Mouse (Mus musculus): ENCODE data around the gene Vmn2r82.
"Not testable (repeated sequence)": the region's sequence is repeated elsewhere in the genome, so short reads cannot be mapped to it uniquely, and the experiment has no call there.

Gene Vmn2r82

DNA sequence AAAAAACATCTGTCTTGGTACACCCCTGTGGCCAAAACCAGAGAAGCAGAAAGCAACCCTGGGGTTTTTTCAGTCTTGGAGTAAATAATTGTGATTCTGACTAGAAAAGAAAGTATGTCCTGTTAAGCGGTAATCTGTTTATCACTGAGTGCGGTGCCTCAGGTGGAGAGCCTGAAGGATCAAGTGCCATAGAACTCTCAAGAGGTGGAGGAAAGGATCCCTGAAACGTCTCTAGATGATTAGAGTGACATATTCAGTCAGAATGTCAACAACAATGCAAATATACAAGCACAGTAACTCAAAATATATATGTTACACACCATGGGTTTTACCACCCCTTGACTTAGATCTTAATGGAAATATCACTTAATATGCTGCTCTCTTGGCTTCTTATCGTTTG is at the start of gene Vmn2r82:
Vmn2r82 (plus strand) TSS at position 301 of the 400 bp plus-strand sequence.
- not testable (repeated sequence) for DNase-seq

DNA sequence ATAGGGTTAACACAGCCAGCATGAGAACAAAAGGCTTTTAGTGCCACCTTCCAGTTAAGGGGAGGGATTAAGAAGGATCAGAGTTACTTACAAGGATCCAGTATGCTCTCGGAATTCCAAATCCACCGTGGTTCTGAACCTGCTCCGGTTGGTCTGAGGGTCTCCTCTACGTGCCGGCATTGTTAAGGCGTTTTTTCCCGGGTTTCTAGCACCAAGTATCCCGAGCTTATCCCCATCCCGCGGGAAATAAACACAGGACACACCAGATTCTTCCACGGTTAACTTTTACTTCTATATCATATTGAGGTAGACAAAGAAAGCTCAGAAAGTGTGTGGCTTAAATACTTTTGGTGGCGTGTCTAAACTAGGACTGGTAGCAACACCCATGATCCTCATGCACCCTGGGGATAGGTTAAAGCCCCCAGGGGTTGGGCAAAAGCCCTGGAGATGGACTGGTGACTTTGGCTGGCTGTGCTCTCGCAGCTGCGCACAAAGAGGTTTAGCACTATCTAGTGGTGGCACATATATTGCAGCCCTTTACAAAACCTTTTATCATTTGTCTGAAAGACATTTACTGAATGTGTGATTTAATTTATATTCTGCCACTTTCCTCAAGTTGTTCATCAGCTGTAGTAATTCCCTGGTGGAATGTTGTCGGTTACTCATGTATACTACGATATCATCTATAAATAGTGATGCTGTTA is 34.1 kb upstream of the Vmn2r82 start:
- not testable (repeated sequence) for DNase-seq

DNA sequence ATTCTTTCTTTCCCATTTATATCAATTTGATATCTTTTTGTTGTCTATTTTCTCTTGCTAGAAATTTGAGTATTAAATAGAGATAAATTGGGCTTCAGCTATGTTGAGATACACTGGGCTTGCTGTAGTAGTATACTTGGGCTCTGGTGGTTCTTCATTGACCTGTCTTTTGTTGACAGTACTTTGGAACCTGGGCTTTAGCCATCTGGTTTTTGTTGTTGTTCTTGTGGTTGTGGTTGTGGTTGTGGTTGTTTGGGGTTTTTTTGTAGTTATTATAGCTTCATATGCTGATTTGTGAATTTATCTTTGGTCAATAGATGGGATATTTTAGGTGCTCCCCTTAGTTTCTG is 33.6 kb upstream of the Vmn2r82 start:
- no peak for DNase-seq

DNA sequence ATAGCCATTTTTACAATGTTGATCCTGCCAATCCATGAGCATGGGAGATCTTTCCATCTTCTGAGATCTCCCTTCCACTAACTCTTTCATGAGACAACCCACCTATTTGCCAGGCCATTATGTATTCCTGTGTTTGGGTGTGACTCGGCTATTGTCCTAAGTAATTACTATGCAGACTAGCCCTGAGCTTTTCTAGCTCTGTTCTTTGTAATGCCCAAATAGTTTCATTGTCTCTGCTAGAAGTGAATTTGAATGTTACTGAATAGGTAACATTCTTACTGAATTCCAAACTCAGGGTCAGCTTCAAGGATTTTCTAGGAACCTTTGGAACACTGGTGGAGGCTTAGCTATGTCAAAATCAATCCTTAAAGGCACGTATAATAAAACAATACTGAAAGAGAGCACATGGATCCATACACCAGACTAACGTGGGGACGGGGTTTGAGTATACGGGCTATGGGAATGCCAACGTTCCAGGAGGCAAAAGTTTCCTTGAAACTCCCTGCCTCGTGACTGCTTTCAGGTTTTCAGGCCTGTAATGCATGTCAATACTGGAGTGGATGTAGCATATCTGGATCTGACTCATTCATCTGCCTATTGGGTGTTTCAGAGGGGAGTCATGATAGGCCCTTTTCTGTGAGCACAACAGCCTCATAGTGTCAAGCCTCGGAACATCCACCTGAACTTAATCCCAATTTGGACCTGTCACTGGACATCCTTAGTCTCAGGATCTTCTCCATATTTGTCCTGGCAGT is 43.8 kb downstream of the Vmn2r82 start:
- DNase-seq, result not testable (repeated sequence)

DNA sequence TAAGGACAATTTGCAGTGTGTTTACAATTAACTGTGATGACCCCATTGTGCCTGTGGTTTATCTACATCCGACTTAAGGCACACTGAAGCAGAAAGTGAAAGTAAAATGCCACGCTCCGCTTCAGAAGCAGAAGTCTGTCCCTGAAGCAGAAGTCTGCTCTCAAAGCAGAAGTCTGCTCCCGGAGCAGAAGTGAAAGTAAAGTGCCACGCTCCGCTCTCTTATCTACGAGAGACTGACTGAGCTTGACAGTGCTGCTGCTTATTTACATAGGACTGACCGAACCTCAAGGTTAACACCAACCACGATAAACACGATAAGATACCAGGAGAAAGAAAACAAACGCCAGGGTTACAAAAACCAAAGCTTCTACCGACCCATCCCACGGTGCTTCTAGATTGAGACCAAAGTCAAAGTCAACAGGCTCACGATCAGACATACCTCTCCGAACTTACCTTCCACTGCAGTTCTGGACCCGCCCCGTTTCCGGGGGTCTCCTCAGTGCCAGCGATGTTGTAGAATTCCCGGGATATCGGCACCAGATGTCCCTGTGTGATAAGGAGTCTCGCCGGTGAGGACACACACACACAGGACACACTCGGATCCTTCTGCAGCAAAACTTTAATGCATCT is 60.9 kb downstream of the Vmn2r82 start:
- DNase-seq, result peak; percentile 4

DNA sequence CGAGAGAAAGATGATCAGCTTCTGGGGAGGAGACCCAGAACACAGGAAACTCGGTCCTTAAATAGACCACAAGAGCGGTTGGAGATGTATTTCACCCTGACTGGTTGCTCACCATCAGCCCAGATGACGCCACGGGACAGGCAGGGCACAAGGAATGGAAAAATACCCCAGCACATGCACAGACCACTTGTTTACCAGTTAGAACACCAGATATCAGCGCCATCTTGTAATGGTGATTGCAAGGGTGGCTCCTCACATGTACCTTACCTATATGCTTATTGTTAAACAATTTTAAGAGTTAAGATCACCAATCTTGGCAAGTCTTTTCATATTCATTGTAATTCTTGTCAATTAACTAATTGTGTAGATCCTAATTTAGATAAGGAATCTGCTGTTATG is 61.5 kb downstream of the Vmn2r82 start:
- not testable (repeated sequence) for DNase-seq

DNA sequence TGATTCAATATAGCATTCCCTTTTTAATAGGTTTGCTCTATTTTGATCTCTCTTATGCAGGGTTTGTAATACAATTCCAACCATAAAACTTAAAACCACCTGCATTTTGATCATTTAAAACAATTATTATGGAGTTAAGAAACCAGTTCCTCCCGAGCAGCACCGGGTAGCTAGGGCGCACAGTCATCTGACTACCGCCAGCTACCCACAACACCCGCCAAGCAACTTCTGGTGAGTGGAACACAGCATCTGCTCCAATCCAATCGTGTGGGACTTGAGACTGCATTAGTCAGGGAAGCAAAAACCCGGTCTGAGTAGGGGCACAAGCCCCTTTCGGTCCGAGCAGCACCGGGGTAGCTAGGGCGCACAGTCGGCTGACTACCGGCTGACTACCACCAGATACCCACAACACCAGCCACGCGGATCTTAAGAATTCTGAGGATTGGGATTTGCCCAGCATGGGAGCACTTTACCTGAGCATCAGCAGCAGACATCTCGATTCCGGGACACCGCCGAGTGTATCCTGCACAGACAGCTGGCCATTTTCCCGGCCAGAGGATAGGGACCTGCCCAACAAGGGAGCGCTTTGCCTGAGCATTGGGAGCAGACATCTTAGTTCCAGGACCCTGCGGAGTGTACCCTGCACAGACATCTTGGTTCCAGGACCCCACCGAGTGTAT is 79.0 kb downstream of the Vmn2r82 start:
- DNase-seq, result not testable (repeated sequence)
